Mouse (Mus musculus): ENCODE measurements around the gene Anxa4.

- TF ChIP-seq CTCF (IDR thresholded peaks at IDR 0.05; ENCODE audit: borderline replicate concordance, control insufficient read depth, extremely low read depth, insufficient read depth, low read length, poor library complexity): no peak
- no peak for TF ChIP-seq POLR2A (IDR thresholded peaks at IDR 0.05; ENCODE audit: control insufficient read depth, extremely low read depth, insufficient read depth, low read length, poor library complexity)
Observed at GRCm38 (mm10) chr6:86815436-86815835, 22.1 kb upstream of the Anxa4 start.

Data from thymus, adult 2 months (tissue).